Mouse (Mus musculus): ENCODE data around the gene Exosc7. TPM values are rescaled to one million over a fixed set of nuclear protein-coding genes. Genes with fewer than 3 reads are reported as not detected.

Exosc7 gene
- 10 to 100 TPM; 28.6 to 30.0 TPM for total RNA-seq (2021)

DNA sequence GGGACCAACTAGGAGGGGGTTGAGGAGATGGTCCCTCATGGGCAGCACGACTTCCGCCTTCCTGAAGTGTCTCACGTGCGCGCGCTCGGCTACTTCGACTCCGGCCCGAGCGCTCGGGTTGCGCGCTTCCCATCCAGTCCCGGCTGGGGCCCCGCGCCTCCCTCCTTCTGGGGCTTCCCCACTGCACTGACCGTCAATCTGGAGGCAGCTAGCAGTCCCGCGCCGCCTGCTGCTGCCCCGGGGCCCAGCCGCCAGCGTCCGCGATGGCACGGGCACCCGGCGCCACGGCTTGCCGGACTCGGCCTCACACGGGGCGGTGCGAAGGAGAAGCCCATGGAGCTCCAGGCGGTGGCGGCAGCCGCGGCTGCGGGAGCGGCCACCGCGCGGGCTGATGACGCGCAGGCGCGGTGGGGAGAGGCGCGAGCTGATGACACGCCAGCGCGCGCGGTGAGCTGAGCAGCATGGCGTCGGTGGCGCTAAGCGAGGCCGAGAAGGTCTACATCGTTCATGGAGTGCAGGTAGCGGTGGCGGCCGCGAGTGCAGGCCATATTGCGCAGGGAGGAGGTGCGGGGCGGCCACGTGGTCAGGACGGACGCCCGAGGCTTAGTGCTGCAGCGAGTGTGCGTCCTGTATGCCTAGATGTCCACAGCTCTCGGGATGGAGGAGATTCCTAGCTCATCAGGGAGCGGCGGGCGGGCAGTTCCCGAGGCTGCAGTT, at the start of gene Exosc7, which contains the start of gene Zdhhc3:
TSS of gene Exosc7 (plus strand) at position 411 of the 717 bp plus-strand sequence.
TSS of gene Zdhhc3 (minus strand) at position 401 of the 717 bp plus-strand sequence.
- intact Hi-C loops (cut with DNase I), result loop anchor here (5.0 kb wide), 5 partner anchors 161 to 376 kb away; partner anchors contain the start of genes 1110059G10Rik, Kif15, Lars2 and Zfp445

DNA sequence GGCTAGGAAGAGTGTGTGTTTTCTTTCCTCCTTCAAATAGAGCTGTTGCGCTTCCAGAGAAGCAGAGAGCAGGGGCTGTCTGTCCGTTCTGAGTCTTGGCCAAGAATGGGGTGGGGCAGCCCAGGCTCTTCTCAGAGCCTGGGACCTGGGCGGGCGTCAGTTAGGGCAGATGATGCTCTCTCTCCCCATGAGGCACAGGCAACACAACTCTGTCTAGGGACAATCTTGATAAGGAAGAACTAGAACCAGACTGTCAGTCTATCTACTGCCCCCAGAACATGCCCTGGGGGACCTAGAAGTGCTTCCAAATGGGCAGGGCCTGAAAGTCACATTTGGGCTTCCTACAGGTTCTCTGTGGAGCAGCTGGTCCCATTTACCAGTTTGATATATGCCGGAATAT, 33.9 kb upstream of the Exosc7 start:
- intact Hi-C loops (cut with DNase I), result loop anchor here (10.0 kb wide), 1 partner anchor 344 kb away; no protein-coding TSS in a partner anchor
- DNase-seq, result no peak

More for the DNA sequence above, at the start of gene Exosc7, which contains the start of gene Zdhhc3:
- DNase-seq, result peak; percentile 87 to 91

DNA sequence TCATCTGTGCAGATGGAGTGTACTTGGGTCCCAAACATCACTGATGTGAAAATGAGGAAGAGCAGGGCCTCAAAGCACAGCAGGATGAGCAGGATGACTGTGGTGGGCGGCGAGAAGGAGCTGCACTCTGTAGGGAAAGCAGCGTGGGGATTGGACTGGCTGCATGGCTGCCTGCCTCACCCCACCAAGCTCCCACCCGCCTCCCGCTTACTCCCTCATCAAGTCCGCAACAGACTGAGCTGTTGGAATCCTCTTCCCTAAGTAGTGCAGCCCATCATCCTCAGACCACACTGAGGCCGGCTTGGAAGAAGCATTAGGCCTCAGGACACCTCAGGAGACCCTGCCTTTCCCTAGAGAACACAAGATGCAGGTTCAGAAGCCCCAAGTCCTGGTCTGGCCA, 32.7 kb upstream of the Exosc7 start:
- intact Hi-C loops (cut with DNase I), result no loop called here

DNA sequence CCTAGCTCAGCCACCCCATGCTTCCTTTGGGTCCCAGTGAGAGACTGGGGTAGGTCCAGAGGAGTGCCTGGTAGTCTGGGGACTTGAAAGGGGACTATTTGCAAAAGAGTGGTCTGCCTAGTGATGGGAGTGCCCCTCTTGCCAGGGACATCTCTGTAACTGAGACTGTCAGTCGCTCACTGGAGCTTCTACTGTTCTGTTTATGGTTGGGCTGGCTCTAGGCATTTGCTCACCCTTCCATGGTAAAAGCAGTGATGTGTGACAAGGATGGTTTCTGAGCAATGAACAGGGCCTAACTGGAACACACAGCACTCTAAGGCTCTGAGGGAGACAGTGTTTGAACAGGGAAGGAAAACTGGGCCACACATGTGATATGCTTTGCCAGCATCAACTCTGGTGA, 32.2 kb upstream of the Exosc7 start:
- intact Hi-C loops (cut with DNase I), result no loop called here

More for the DNA sequence above, 32.7 kb upstream of the Exosc7 start:
- no peak for DNase-seq

DNA sequence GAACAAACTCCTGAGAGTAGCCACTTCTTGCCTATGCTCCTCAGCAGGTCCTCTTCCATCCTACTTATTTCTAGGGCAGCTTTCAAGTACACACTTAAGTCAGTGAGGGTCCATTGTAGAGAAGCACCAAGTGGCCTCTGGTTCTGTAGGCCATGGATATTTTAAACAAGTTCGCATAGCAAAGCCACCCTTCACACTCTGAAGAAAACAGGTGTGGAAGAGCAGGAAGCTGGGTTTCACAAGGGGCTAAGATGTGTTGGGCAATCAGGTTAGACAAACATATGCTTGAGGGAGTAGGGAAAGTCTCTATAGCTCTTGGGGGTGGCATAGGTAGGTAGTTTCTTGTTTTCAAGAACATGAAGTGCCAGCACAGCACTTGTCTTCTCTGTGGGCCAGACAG, 27.6 kb upstream of the Exosc7 start:
- no peak for DNase-seq
- intact Hi-C loops (cut with DNase I), result no loop called here

More for the DNA sequence above, 32.2 kb upstream of the Exosc7 start:
- no peak for DNase-seq

DNA sequence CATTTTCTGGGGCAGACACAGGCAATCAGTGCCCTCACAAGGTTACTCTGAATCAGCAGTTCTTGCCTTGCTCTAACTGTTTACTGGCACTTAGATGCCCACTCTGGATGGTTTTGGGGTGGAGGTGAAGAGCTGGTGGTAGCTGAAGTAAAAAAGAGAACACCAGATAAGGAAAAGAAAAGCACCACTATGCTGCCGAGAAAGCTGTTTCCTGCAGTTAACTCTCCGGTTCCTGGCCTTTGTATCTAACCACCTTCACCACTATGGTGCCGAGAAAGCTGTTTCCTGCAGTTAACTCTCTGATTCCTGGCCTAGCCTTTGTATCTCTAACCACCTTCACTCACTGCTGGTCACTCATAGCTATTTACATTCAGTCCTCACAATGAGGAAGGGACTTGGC, 25.5 kb upstream of the Exosc7 start:
- DNase-seq, result no peak
- intact Hi-C loops (cut with DNase I), result no loop called here

DNA sequence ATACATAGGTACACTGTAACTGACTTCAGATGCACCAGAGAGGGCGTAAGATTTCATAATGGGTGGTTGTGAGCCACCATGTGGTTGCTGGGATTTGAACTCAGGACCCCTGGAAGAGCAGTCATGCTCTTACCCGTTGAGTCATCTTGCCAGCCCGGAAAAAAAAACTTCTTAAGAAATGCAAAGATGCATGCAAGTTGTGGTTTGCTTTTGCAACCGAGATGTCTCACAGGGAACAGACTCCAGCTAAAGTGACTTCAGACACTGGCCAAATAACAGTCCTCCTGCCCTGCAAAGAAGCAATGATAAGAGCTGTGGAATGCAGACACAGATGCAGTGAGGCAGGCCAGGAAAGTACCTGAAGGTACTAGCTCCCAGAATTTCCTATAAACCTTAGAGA, 22.2 kb upstream of the Exosc7 start:
- intact Hi-C loops (cut with DNase I), result no loop called here
- DNase-seq, result no peak

DNA sequence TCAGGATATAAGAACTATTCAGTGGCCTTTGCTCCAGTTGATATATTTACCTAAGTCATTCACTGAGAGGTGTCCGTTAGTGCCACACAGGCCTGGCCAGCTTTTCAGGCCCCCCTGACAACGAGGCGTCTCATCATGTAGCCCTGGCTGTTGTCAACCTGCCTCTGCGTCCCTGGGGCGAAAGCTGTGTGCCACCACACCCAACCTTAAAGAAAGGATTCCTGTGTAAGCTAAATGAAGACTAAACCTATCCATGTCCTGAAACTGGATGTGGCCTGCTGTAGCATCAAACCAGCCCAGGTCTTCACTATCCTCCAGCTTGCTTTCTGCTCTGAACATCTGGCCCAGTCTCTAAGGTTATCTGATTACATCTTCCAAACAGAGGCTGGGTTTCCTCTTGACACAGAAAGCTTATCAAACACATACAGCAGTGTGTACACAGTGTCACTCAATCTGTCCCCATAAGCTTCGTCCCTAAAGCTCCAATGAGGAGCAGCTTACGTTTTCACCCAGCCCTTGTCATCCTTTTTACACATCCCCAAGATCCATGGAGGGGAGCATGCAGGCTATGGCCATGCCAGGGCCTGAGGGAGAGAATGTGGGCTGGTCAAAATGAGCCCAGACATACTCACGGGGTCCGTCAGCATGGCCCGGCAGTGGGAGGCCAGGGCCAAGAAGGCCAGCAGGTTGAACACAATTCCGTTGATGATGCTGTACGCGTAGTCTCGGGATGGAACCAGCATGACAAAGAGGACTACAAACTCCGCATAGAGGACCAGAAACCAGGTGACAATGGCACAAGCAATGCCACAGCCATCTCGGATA, 13.2 kb upstream of the Exosc7 start:
- DNase-seq, result no peak
- intact Hi-C loops (cut with DNase I), result no loop called here

DNA sequence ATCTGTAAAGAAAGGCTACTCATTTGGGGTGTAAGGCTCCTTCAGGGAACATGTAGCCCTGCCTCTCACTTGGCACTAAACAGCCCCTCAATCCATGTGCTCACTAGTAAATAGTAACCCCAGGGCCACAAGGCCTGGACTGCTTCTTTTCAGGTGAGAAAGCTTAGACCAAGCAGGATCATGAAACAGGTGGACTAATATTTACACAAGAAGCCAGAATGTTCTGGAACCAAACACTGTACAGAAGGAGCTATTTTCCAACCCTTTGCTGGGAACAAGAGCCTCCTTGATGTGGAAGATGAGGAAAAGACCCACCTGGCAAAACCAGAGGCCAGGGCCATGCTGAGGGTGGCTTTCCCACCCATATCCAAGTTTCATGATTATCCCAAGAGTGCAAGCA, 9.6 kb upstream of the Exosc7 start:
- intact Hi-C loops (cut with DNase I), result no loop called here
- DNase-seq, result no peak

DNA sequence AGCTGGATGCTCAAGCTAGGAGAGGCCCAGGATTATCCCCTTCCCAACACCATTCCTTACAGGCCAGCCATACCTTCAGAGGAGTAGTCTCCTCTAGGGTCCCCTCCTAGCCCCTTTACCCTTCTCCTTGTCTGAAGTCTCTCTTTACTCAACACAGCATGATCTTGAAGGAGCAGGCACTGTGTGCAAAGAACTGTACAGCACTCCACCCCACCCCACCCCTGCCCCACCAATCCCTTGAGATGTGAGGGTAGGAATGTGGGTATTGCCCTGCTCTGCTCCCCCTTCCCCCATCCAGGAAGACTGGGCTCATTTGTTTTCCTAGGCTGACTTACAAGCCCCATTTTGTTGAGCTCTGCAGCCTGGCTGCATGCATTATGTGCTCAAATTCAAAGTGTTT, 8.7 kb upstream of the Exosc7 start:
- no peak for DNase-seq
- intact Hi-C loops (cut with DNase I), result no loop called here

DNA sequence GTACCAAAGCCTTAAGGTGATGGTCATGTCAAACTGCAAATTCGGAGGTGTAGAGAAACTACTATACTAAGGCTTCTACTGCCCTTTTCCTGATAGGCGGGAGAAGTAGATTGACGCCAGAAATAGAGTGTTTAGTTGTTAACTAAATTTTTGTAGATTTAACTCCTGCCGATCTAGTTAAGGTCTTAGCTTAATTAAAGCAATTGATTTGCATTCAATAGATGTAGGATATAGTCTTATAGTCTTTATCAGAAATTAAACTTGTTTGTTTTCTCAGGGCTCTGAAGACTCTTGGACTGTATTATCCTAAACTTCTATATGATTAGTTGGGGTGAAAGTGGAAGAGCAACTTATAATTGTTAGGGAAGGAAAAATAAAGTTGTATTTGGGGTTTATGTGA, 5.8 kb upstream of the Exosc7 start:
- intact Hi-C loops (cut with DNase I), result no loop called here
- DNase-seq, result no peak

DNA sequence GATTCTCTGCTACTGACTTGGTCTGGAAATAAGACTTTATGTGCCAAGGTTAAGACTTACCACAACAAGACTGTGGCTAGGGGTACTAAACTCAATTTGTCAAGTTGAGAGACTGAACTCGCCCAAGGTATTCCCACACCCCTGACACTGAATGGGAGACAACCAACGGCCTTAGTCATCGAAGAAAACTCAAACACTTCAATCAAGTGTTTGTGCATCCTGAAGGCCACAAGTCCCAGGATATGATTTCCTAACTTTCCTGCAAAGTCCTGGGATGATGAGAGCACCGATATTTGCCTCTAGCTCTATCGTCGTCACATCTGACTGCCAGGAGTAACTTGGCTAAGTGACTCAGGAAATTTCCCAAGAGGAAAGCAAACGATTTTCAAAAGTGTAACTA, 3.8 kb upstream of the Exosc7 start:
- DNase-seq, result no peak
- intact Hi-C loops (cut with DNase I), result no loop called here

DNA sequence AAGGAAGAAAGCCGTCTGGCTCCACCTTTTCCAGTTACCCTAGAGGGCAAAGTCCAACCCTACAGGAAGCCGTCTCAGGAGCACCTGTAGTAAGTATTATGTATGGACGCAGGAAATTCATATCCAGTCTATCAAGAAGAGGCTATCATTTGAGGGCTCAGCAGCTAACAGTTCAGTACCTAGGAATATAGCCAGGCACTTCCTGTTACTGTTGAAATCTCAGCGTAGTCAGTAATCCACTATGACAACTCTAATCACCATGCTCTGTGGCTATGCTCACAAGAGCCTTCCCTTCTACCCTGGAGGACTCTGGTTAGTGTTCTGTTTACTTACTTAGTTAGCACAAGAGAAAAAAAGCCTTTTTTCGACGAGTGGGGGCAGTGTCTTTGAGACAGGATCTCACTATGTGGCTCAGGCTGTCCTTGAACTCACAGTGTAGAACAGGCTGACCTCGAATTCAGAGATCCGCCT, 1.2 kb upstream of the Exosc7 start:
- intact Hi-C loops (cut with DNase I), result loop anchor here (5.0 kb wide), 5 partner anchors 159 to 374 kb away; partner anchors contain the start of genes 1110059G10Rik, Kif15, Lars2 and Zfp445

DNA sequence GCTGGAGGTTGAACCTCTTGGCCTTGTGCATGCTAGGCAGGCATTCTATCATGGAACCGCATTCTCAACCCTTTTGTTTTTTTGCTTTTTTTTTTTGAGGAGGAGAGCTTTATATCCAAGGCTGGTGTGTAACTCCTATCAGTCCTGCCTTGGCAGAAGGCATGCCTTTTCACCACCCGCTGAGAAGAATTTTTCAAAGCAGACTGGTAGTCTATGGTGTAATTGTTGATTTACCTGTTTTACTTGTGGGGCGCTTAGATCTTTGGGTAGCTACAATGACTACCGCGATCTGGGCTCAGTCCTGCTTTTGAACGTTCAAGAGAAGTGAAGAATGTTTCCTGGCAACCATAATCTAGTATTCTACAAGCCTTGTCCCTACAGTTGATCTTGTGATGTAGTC, 916 bp downstream of the Exosc7 start:
- no peak for DNase-seq
- intact Hi-C loops (cut with DNase I), result loop anchor here (5.0 kb wide), 5 partner anchors 162 to 377 kb away; partner anchors contain the start of genes 1110059G10Rik, Kif15, Lars2 and Zfp445

More for the DNA sequence above, 1.2 kb upstream of the Exosc7 start:
- DNase-seq, result no peak

DNA sequence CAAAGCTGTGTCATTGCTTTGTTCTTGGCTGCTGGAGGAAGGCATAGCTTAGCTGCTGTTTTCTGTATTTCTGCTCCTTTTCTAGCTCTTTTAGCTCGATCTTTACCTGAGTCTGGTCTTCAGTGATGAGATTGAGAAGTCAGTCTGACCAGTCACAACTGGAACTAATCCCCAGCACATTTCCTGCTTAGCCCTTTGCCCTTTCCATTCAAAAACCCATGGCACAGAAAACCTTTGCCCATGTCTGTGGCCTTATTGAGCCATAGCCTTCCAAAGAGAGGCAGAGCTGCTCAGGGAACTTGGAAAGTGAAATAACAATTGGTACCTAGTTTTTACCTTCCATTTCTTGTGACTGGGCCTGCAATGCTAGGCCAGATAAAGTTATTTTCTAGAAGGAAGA, 2.6 kb downstream of the Exosc7 start:
- intact Hi-C loops (cut with DNase I), result no loop called here
- no peak for DNase-seq

DNA sequence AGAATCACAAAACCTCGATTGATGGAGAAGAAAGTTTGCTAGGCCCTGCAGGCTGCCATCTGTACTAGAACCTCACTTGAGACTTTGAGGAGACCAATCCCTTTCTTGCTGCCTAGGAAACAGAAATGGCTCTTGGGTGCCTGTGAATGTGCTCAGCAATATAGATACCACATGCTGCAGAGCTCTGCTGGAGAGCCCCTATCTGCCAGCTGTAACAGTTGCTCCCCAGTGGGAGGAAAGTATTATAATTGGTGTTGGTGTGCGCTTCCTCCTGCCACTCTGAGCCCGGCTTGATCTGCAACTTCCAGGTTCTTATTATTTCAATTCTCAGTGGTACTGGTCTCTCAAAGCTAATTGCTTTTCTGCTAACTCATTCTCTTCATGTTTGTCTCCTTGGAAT, 10.0 kb downstream of the Exosc7 start:
- intact Hi-C loops (cut with DNase I), result loop anchor here (5.0 kb wide), 1 partner anchor 34 kb away; no protein-coding TSS in a partner anchor
- no peak for DNase-seq

DNA sequence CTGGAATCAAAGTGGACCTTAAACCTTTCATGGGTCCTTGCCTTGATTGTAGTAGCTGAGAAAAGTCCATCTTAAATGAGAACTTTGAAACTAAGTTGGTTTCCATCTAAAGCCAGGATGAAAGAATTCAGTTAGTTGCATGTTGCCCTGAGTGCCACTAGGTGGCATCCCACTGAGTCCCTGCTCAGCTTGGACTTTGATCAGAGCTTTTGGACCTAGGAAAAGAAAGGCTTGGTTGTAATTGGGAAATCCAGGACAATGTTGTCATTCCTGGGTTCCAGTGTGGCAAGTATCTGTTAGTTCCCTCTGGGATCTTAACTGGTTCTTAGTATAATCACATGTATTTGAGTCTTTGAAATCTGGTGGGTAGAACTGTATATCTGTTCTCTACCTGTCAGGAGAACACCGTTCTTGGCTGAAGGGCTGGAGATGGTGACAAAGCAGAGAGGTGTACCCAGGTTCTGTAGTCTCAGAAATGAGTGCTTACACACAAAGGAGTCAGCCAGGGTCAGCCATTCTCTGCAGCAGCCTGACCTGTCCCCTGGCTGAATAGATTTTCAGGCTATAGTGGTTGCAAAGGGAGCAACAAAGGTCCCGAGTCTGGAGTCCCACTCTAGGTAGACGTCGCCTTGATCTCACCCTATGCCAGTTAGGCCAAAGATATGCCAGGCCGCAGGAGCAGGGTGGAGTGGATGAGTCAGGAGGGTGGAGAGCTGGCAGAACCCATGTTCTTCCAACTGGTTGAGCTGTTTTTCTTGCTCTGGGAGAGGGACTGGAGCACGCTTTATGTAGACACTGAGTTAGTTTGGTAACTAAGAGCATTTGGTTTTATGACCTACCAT, 10.8 kb downstream of the Exosc7 start:
- intact Hi-C loops (cut with DNase I), result loop anchor here (5.0 kb wide), 1 partner anchor 34 kb away; no protein-coding TSS in a partner anchor
- DNase-seq, result peak; percentile 15 to 24

DNA sequence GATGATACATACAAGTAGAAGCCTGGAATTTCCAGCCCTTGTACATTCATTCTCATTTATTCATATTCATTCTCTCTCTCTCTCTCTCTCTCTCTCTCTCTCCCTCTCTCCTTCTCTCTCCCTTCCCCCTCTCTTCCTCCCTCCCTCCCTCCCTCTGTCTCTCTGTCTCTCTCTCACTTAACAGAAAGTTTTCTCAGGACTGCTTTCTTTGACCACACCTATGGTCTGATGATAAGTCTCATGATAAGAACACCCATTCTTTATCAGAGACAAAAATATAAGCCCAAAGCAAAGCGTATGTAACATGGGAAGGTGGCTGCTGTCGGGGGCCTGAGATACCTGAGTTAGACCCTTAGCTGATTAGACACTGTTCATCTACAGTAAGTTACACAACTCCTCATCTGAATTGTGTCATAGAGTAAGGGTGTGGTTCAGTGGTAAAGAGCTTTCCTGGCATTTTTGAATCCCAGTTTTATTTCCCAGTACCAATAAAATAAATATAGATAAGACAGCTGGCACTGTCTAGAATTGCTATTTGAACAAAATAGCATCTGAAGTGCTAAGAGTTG, 11.5 kb downstream of the Exosc7 start:
- no peak for DNase-seq
- intact Hi-C loops (cut with DNase I), result loop anchor here (5.0 kb wide), 1 partner anchor 33 kb away; no protein-coding TSS in a partner anchor

DNA sequence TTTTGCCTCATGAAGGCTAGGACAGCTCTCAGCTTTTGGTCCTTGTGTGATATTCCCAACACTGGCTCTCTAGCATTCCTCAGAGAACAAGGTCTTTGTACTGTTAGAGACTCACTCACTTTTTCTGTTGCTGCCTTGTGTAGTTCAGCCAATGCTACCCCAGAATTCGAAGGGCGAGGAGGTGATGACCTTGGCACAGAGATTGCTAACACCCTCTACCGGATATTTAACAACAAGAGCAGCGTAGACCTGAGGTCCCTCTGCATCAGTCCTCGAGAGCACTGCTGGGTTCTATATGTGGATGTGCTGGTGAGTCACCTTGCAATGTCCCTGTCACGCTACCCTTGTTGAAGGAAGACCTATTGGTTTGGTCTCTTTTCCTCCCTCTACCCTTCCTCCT, 14.6 kb downstream of the Exosc7 start:
- intact Hi-C loops (cut with DNase I), result no loop called here
- no peak for DNase-seq

DNA sequence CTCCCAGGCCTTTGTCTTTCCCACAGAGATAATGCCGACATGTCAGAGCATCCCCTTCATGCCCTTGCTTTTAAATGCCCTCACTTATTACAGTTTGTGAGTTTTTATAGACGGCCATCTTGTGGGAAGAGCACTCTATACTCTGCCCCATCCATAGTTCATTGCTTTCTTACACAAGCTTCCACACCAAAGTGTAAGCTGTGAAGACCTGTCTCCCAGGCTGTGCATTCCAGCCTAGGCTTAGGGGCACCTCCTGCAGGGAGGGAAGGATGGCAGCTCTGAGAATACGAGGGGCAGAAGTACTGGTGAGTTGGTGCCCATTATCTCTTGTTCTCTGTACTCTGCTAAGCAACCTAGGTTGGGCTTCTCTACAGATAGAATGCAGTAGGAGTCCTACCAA, 20.0 kb downstream of the Exosc7 start:
- intact Hi-C loops (cut with DNase I), result no loop called here
- DNase-seq, result no peak

Measured in heart, postnatal 36 days (tissue).